Mouse (Mus musculus) CH12.LX (cell line): ENCODE data around the gene Ppp2r5e. TPM values are rescaled to one million over a fixed set of nuclear protein-coding genes. Genes with fewer than 3 reads are reported as not detected.
"Not testable (repeated sequence)": the region's sequence is repeated elsewhere in the genome, so short reads cannot be mapped to it uniquely, and the experiment has no call there.

Source experiments
- DNase-seq: peaks from one replicate; pipeline ENCODE4 v3.0.0-alpha.2; 2013; ENCODE audit errors: extremely low read depth
- H3K27ac ChIP-seq: 2 replicates; pipeline ENCODE4 v1.5.1; 2012; ENCODE audit warnings: low read depth, mild to moderate bottlenecking, control low read depth, moderate library complexity; ENCODE audit not compliant: insufficient read depth
- H3K27me3 ChIP-seq: replicated peaks from 2 replicates; pipeline ENCODE3; 2012; ENCODE audit warnings: inconsistent platforms
- H3K36me3 ChIP-seq, 2 experiments: replicated peaks in 1 of 2; 2 replicates each; pipeline versions ENCODE3 to v1.6.1; 2012; ENCODE audit warnings: inconsistent platforms in 1 of 2, low read length in 1 of 2, mild to moderate bottlenecking in 1 of 2, mixed read lengths in 1 of 2, moderate library complexity in 1 of 2; ENCODE audit not compliant: control insufficient read depth in 1 of 2, insufficient read depth in 1 of 2
- H3K4me1 ChIP-seq, 2 experiments: 2 replicates each; pipeline ENCODE4 v1.6.1; 2012; ENCODE audit warnings: inconsistent platforms in 1 of 2, moderate library complexity in 1 of 2; ENCODE audit not compliant: insufficient read depth in 2 of 2, control insufficient read depth in 1 of 2
- H3K4me2 ChIP-seq: 2 replicates; pipeline ENCODE4 v1.6.1; 2012; ENCODE audit warnings: low read depth, mild to moderate bottlenecking, control low read depth; ENCODE audit not compliant: poor library complexity, insufficient read depth, severe bottlenecking
- H3K4me3 ChIP-seq, 3 experiments: fragments of 150-350 bp in 1 of 3; sonication (generic) in 1 of 3; replicated peaks in 1 of 3; 2 replicates each; pipeline versions ENCODE3 to v1.5.1; 2011 to 2012; ENCODE audit warnings: low read depth in 2 of 3, low read length in 2 of 3, mild to moderate bottlenecking in 2 of 3, moderate library complexity in 2 of 3, control low read depth in 1 of 3, improper control_type of control experiment in 1 of 3, inconsistent platforms in 1 of 3, mixed read lengths in 1 of 3; ENCODE audit not compliant: poor library complexity in 1 of 3
- H3K79me2 ChIP-seq: replicated peaks from 2 replicates; pipeline ENCODE4 v1.6.1; 2012; ENCODE audit warnings: mild to moderate bottlenecking, moderate library complexity; ENCODE audit not compliant: control insufficient read depth, poor library complexity, insufficient read depth, severe bottlenecking; ENCODE audit errors: extremely low read depth
- H3K9ac ChIP-seq: 2 replicates; pipeline ENCODE4 v1.6.1; 2012; ENCODE audit warnings: low read depth, mild to moderate bottlenecking, control low read depth, moderate library complexity; ENCODE audit not compliant: insufficient read depth
- H3K9me3 ChIP-seq: replicated peaks from 2 replicates; pipeline ENCODE3; 2012; ENCODE audit warnings: low read length, inconsistent platforms, mixed read lengths
- ELF1 ChIP-seq: IDR thresholded peaks from 2 replicates; pipeline ENCODE4 v1.6.1; 2014; ENCODE audit warnings: low read depth, mild to moderate bottlenecking, inconsistent platforms, low read length, improper control_type of control experiment
- JUND ChIP-seq: conservative IDR thresholded peaks from 2 replicates; pipeline ENCODE4 v1.6.1; 2011; ENCODE audit warnings: low read depth, low read length, improper control_type of control experiment
- MXI1 ChIP-seq: IDR thresholded peaks from 2 replicates; pipeline ENCODE4 v1.6.1; 2011; ENCODE audit warnings: mild to moderate bottlenecking, low read depth, low read length, improper control_type of control experiment
- MYC ChIP-seq: IDR thresholded peaks from 2 replicates; pipeline ENCODE4 v1.6.1; 2011; ENCODE audit warnings: low read depth, mild to moderate bottlenecking, improper control_type of control experiment, low read length
- NELFE ChIP-seq: IDR thresholded peaks from 2 replicates; pipeline ENCODE4 v1.6.1; 2011; ENCODE audit warnings: low read depth, low read length, improper control_type of control experiment
- TCF12 ChIP-seq: IDR thresholded peaks from 2 replicates; pipeline ENCODE4 v1.6.1; 2014; ENCODE audit warnings: low read depth, mild to moderate bottlenecking, inconsistent platforms, low read length, improper control_type of control experiment
- UBTF ChIP-seq: IDR thresholded peaks from 2 replicates; pipeline ENCODE4 v1.6.1; 2012; ENCODE audit warnings: low read depth, mild to moderate bottlenecking, inconsistent platforms, low read length, improper control_type of control experiment, moderate library complexity
- USF1 ChIP-seq: IDR thresholded peaks from 2 replicates; pipeline ENCODE4 v1.6.1; 2014; ENCODE audit warnings: low read depth, mild to moderate bottlenecking, inconsistent platforms, low read length, improper control_type of control experiment
- ZNF384 ChIP-seq: IDR thresholded peaks from 2 replicates; pipeline ENCODE4 v1.6.1; 2012; ENCODE audit warnings: low read depth, low read length, improper control_type of control experiment, inconsistent platforms
- dilution Hi-C: fragments of 300-500 bp; cut with MboI; formaldehyde crosslinking; loops from 2 replicates; pipeline ENCODE4 v1.14.3; 2020; ENCODE audit warnings: low sequenced_read_pairs; ENCODE audit not compliant: extremely low pct_unique_long_range_greater_than_20kb, extremely low pct_ligation_motif_present
- in situ Hi-C: fragments of 300-500 bp; cut with MboI; formaldehyde crosslinking; loops from 3 replicates; pipeline ENCODE4 v1.14.3; 2019; ENCODE audit warnings: low sequenced_read_pairs, low pct_ligation_motif_present, low pct_unique_long_range_greater_than_20kb, mixed read lengths
- polyA plus RNA-seq: library from polyadenylated mRNA; unstranded; fragments of >175 nt; gene quantifications from 2 replicates; pipeline ENCODE4 v1.2.1, GENCODE M21; 2012; ENCODE audit warnings: low read depth; ENCODE audit not compliant: insufficient read length
- total RNA-seq, 2 experiments: library from RNA; depleted of rRNA; stranded (reverse); fragments of 300-350 nt in 1 of 2; fragments of >200 nt in 1 of 2; gene quantifications; 2 replicates each; pipeline ENCODE4 v1.2.3; 2012 to 2014

Ppp2r5e gene
- total and polyA plus RNA-seq, 3 experiments: 9.3 to 21.7 (median 10.0) TPM

- no peaks in the 10 kb centered on the region for H3K9me3 ChIP-seq
- no peak overlapping the region for H3K4me2 ChIP-seq
- H3K4me3 ChIP-seq: no peak overlapping the region
- no peaks in the 10 kb centered on the region for H3K79me2 ChIP-seq
- H3K36me3 ChIP-seq: peaks cover 0 to 9% of the 10 kb centered on the region in 2 experiments
- in situ Hi-C loops (no loop called here), dilution Hi-C loops (no loop called here)
- DNase-seq: no peak
- no peak overlapping the region for H3K9ac ChIP-seq
- H3K27ac ChIP-seq: no peak overlapping the region
- peaks cover 2 to 18% of the 10 kb centered on the region in 2 experiments; a peak in 2 of 4 replicates for H3K4me1 ChIP-seq
- H3K27me3 ChIP-seq: no peaks in the 10 kb centered on the region
- TF ChIP-seq TCF12 (no peak), NELFE (no peak), JUND (no peak), MXI1 (no peak), MYC (no peak), ZNF384 (no peak), ELF1 (no peak)
These were observed 149.8 kb downstream of the Ppp2r5e start for GRCm38 (mm10) chr12:75446245-75446644.

GRCm38 (mm10) chr12:75432400-75432799, 163.6 kb downstream of the Ppp2r5e start:
- not testable (repeated sequence) for H3K27ac ChIP-seq, DNase-seq

GRCm38 (mm10) chr12:75429685-75430396, 166.2 kb downstream of the Ppp2r5e start:
- Histone ChIP-seq H3K9me3 (peaks cover 2% of the 10 kb centered on the region), H3K4me1 (no peaks in the 10 kb centered on the region), H3K79me2 (no peaks in the 10 kb centered on the region), H3K36me3 (no peaks in the 10 kb centered on the region), H3K4me2 (no peak overlapping the region), H3K4me3 (no peak overlapping the region), H3K9ac (no peak overlapping the region), H3K27me3 (no peaks in the 10 kb centered on the region), H3K27ac (no peak overlapping the region)
- dilution Hi-C loops: no loop called here
- no peak for TF ChIP-seq UBTF
- 0 out of 2 replicates have a peak, but pooled peaks have one; percentile 9 for TF ChIP-seq USF1
- in situ Hi-C loops: no loop called here
- DNase-seq: no peak

More at GRCm38 (mm10) chr12:75432400-75432799, 163.6 kb downstream of the Ppp2r5e start:
- H3K9me3 ChIP-seq, H3K36me3 ChIP-seq, H3K9ac ChIP-seq, H3K27me3 ChIP-seq, H3K4me1 ChIP-seq, H3K79me2 ChIP-seq, H3K4me3 ChIP-seq, H3K4me2 ChIP-seq, dilution Hi-C loops, in situ Hi-C loops: not testable (repeated sequence)
